Mouse (Mus musculus) heart, adult 2 months (tissue): Measurements from ENCODE around the gene Dtnb. TPM values are rescaled to one million over a fixed set of nuclear protein-coding genes. Genes with fewer than 3 reads are reported as not detected.

ENCODE experiments used
- DNase-seq, 2 experiments: peaks; one replicate each; pipeline ENCODE4 v3.0.0; 2021
- H3K27ac ChIP-seq: fragments of 200-600 bp; 2 replicates; pipeline ENCODE4 v1.8.1; 2022
- H3K27me3 ChIP-seq: fragments of 200-500 bp; 2 replicates; pipeline ENCODE4 v1.6.1; 2012; ENCODE audit warnings: mild to moderate bottlenecking, low read length, inconsistent platforms, mixed read lengths; ENCODE audit not compliant: control insufficient read depth, insufficient read depth
- H3K36me3 ChIP-seq: fragments of 200-500 bp; 2 replicates; pipeline ENCODE4 v1.6.1; 2012; ENCODE audit warnings: low read length, inconsistent platforms; ENCODE audit not compliant: control insufficient read depth, insufficient read depth
- H3K4me1 ChIP-seq: fragments of 200-500 bp; 2 replicates; pipeline ENCODE4 v1.6.1; 2011; ENCODE audit warnings: low read length; ENCODE audit not compliant: control insufficient read depth, insufficient read depth
- H3K4me3 ChIP-seq: fragments of 200-600 bp; 2 replicates; pipeline ENCODE4 v1.8.1; 2022
- H3K79me2 ChIP-seq: fragments of 200-500 bp; replicated peaks from 2 replicates; pipeline ENCODE4 v1.6.1; 2012; ENCODE audit warnings: mild to moderate bottlenecking, inconsistent platforms, low read length, moderate library complexity, mixed read lengths; ENCODE audit not compliant: control insufficient read depth, insufficient read depth
- H3K9ac ChIP-seq: fragments of 200-500 bp; 2 replicates; pipeline ENCODE4 v1.6.1; 2012; ENCODE audit warnings: low read depth, mild to moderate bottlenecking, control low read depth, inconsistent platforms, low read length, mixed read lengths
- CTCF ChIP-seq: fragments of 200-600 bp; IDR thresholded peaks from 2 replicates; pipeline ENCODE4 v1.8.1; 2022; ENCODE audit warnings: antibody characterized with exemption, mild to moderate bottlenecking, moderate library complexity
- EP300 ChIP-seq: fragments of 200-500 bp; IDR thresholded peaks from 2 replicates; pipeline ENCODE4 v1.6.1; 2011; ENCODE audit warnings: low read depth, low read length, control low read depth; ENCODE audit not compliant: insufficient read depth
- POLR2A ChIP-seq: fragments of 200-500 bp; IDR thresholded peaks from 2 replicates; pipeline ENCODE4 v1.6.1; 2011; ENCODE audit warnings: mild to moderate bottlenecking, low read depth, low read length, control low read depth; ENCODE audit not compliant: insufficient read depth
- WGBS: fragments of 180-500 bp; shearing (Covaris S2); methylation state at CpG from one replicate; pipeline ENCODE4 v1.1.7; 2018; 5-methylcytosine and 5-hydroxymethylcytosine counted together
- intact Hi-C: fragments of 180-260 bp; cut with DNase I; formaldehyde crosslinking; loops from one replicate; pipeline ENCODE4 v1.15.1; 2025
- polyA plus RNA-seq: library from polyadenylated mRNA; depleted of rRNA; stranded (reverse); fragments of >200 nt; gene quantifications from 2 replicates; pipeline ENCODE4 v1.2.3, GENCODE M21; 2012
- total RNA-seq, 2 experiments: library from RNA; stranded (reverse); gene quantifications; 2 replicates each; pipeline ENCODE4 v1.2.3; 2021

Gene Dtnb
- total and polyA plus RNA-seq, 3 experiments = 6.0 to 8.0 (median 7.1) TPM

- H3K79me2 ChIP-seq = no peaks in the 10 kb centered on the region
- no peak for TF ChIP-seq EP300
- TF ChIP-seq POLR2A = no peak
- no peak for TF ChIP-seq CTCF
- no peaks in the 10 kb centered on the region for H3K27me3 ChIP-seq
- no peaks in the 10 kb centered on the region; the same call in 1 of the 2 replicates for H3K4me1 ChIP-seq
- no peak overlapping the region for H3K9ac ChIP-seq
- H3K4me3 ChIP-seq = no peak overlapping the region
- H3K27ac ChIP-seq = no peak overlapping the region
- intact Hi-C loops = loop anchor here (10.0 kb wide), 1 partner anchor 172 kb away; no protein-coding TSS in a partner anchor
- WGBS = 56% methylated on average over 6 of the region's 6 CpGs
- no peaks in the 10 kb centered on the region for H3K36me3 ChIP-seq
- DNase-seq = no peak
Measured at GRCm38 (mm10) chr12:3692795-3693392, 120.7 kb downstream of the Dtnb start.

GRCm38 (mm10) chr12:3695741-3696501 is 123.7 kb downstream of the Dtnb start:
- Histone ChIP-seq H3K9ac (no peak overlapping the region), H3K4me1 (no peaks in the 10 kb centered on the region; the same call in 1 of the 2 replicates), H3K36me3 (no peaks in the 10 kb centered on the region), H3K4me3 (no peak overlapping the region), H3K27me3 (no peaks in the 10 kb centered on the region), H3K79me2 (no peaks in the 10 kb centered on the region), H3K27ac (no peak overlapping the region)
- intact Hi-C loops = loop anchor here (1.0 to 10.0 kb wide), 3 partner anchors 46 to 169 kb away; no protein-coding TSS in a partner anchor
- WGBS = 46% methylated on average over 5 of the region's 5 CpGs
- no peak for DNase-seq
- peak; percentile 93 for TF ChIP-seq CTCF
- TF ChIP-seq EP300 = no peak

GRCm38 (mm10) chr12:3700503-3700902 is 128.3 kb downstream of the Dtnb start:
- no peak for TF ChIP-seq POLR2A
- no peak for TF ChIP-seq EP300
- TF ChIP-seq CTCF = no peak
- H3K9ac ChIP-seq = no peak overlapping the region
- DNase-seq = no peak
- WGBS = 90% methylated on average over 4 of the region's 4 CpGs
- H3K36me3 ChIP-seq = no peaks in the 10 kb centered on the region
- H3K4me1 ChIP-seq = no peaks in the 10 kb centered on the region; the same call in 1 of the 2 replicates
- H3K27ac ChIP-seq = no peak overlapping the region
- intact Hi-C loops = no loop called here
- H3K27me3 ChIP-seq = no peaks in the 10 kb centered on the region
- no peaks in the 10 kb centered on the region for H3K79me2 ChIP-seq
- H3K4me3 ChIP-seq = no peak overlapping the region

GRCm38 (mm10) chr12:3702903-3703302 is 130.7 kb downstream of the Dtnb start:
- H3K79me2 ChIP-seq = no peaks in the 10 kb centered on the region
- H3K4me1 ChIP-seq = no peaks in the 10 kb centered on the region
- H3K27ac ChIP-seq = no peak overlapping the region
- 88% methylated on average over 7 of the region's 7 CpGs for WGBS
- H3K36me3 ChIP-seq = no peaks in the 10 kb centered on the region
- no peak overlapping the region for H3K9ac ChIP-seq
- no peak overlapping the region for H3K4me3 ChIP-seq
- intact Hi-C loops = no loop called here
- TF ChIP-seq POLR2A (no peak), EP300 (no peak), CTCF (no peak)
- H3K27me3 ChIP-seq = no peaks in the 10 kb centered on the region
- DNase-seq = no peak

- 48% methylated on average over 4 of the region's 4 CpGs for WGBS
- H3K9ac ChIP-seq = no peak overlapping the region
- no peaks in the 10 kb centered on the region for H3K4me1 ChIP-seq
- no peak overlapping the region for H3K27ac ChIP-seq
- DNase-seq = no peak
- no peaks in the 10 kb centered on the region for H3K79me2 ChIP-seq
- intact Hi-C loops = no loop called here
- H3K36me3 ChIP-seq = no peaks in the 10 kb centered on the region
- H3K27me3 ChIP-seq = no peaks in the 10 kb centered on the region
- no peak overlapping the region for H3K4me3 ChIP-seq
- no peak for TF ChIP-seq EP300
- TF ChIP-seq CTCF = no peak
- TF ChIP-seq POLR2A = no peak
Measured at GRCm38 (mm10) chr12:3719151-3719721, 147.1 kb downstream of the Dtnb start.

GRCm38 (mm10) chr12:3720527-3720926 is 148.3 kb downstream of the Dtnb start:
- no peak overlapping the region for H3K27ac ChIP-seq
- H3K4me3 ChIP-seq = no peak overlapping the region
- no peaks in the 10 kb centered on the region for H3K36me3 ChIP-seq
- H3K79me2 ChIP-seq = no peaks in the 10 kb centered on the region
- no peaks in the 10 kb centered on the region for H3K27me3 ChIP-seq
- H3K9ac ChIP-seq = no peak overlapping the region
- no peak for TF ChIP-seq EP300
- no peak for TF ChIP-seq POLR2A
- no peak for TF ChIP-seq CTCF
- no peaks in the 10 kb centered on the region for H3K4me1 ChIP-seq
- intact Hi-C loops = no loop called here
- DNase-seq = no peak
- WGBS = 98% methylated on average over 2 of the region's 2 CpGs
